Mouse (Mus musculus) retina, embryonic 14.5 days (tissue): Measurements from ENCODE around the gene Rfc5.
"Not testable (repeated sequence)": the region's sequence is repeated elsewhere in the genome, so short reads cannot be mapped to it uniquely, and the experiment has no call there.

Source experiments
- DNase-seq: peaks from one replicate; pipeline ENCODE4 v3.0.0-alpha.2; 2015; ENCODE audit warnings: low spot score

Gene Rfc5

GRCm38 (mm10) chr5:117347011-117347410 is 41.8 kb downstream of the Rfc5 start:
- DNase-seq = no peak

GRCm38 (mm10) chr5:117346281-117346680 is 42.6 kb downstream of the Rfc5 start:
- DNase-seq = no peak

- no peak for DNase-seq
These were observed 43.3 kb downstream of the Rfc5 start for GRCm38 (mm10) chr5:117345432-117345976.

GRCm38 (mm10) chr5:117344496-117344895 is 44.4 kb downstream of the Rfc5 start:
- DNase-seq = not testable (repeated sequence)

- no peak for DNase-seq
These were observed 47.0 kb downstream of the Rfc5 start for GRCm38 (mm10) chr5:117341896-117342295.

GRCm38 (mm10) chr5:117340081-117340480 is 48.8 kb downstream of the Rfc5 start:
- no peak for DNase-seq

- DNase-seq = no peak
These were observed 50.3 kb downstream of the Rfc5 start for GRCm38 (mm10) chr5:117338503-117338902.

- DNase-seq = no peak
These were observed 50.8 kb downstream of the Rfc5 start for GRCm38 (mm10) chr5:117337999-117338398.

- DNase-seq = no peak
These were observed 58.4 kb downstream of the Rfc5 start for GRCm38 (mm10) chr5:117330457-117330856.
